Mouse (Mus musculus): Measurements from ENCODE around the gene Gorasp1. TPM values are rescaled to one million over a fixed set of nuclear protein-coding genes. Genes with fewer than 3 reads are reported as not detected.

The Gorasp1 gene
- polyA plus RNA-seq, 1 experiment from 2014 or later = 33.1 TPM

GRCm38 (mm10) chr9:119969811-119970210, 32.4 kb upstream of the Gorasp1 start:
- Histone ChIP-seq H3K27me3 (replicated peaks) (no peaks in the 10 kb centered on the region), H3K9me3 (no peaks in the 10 kb centered on the region), H3K36me3 (replicated peaks) (no peaks in the 10 kb centered on the region), H3K27ac (no peak overlapping the region), H3K4me2 (no peak overlapping the region), H3K4me1 (peaks cover 17% of the 10 kb centered on the region), H3K9ac (no peak overlapping the region), H3K4me3 (no peak overlapping the region)
- ATAC-seq (replicated peaks) = no peak
- 88% methylated on average over 7 of the region's 7 CpGs for WGBS

GRCm38 (mm10) chr9:119966221-119966910, 29.0 kb upstream of the Gorasp1 start:
- WGBS = 85% methylated on average over 26 of the region's 26 CpGs
- Histone ChIP-seq H3K4me3 (no peak overlapping the region), H3K9me3 (no peaks in the 10 kb centered on the region), H3K27ac (no peak overlapping the region), H3K4me2 (no peak overlapping the region), H3K4me1 (peaks cover 18% of the 10 kb centered on the region), H3K36me3 (replicated peaks) (no peaks in the 10 kb centered on the region), H3K27me3 (replicated peaks) (no peaks in the 10 kb centered on the region), H3K9ac (no peak overlapping the region)
- ATAC-seq (replicated peaks) = no peak

- H3K27me3 ChIP-seq (replicated peaks) = no peaks in the 10 kb centered on the region
- no peaks in the 10 kb centered on the region for H3K36me3 ChIP-seq (replicated peaks)
- 84% methylated on average over 3 of the region's 3 CpGs for WGBS
- no peaks in the 10 kb centered on the region for H3K9me3 ChIP-seq
- H3K4me3 ChIP-seq = no peak overlapping the region
- H3K27ac ChIP-seq = no peak overlapping the region
- H3K9ac ChIP-seq = no peak overlapping the region
- H3K4me2 ChIP-seq = no peak overlapping the region
- no peak for ATAC-seq (replicated peaks)
- H3K4me1 ChIP-seq = peaks cover 6% of the 10 kb centered on the region; the same call in 1 of the 2 replicates
These were observed 27.8 kb upstream of the Gorasp1 start for GRCm38 (mm10) chr9:119965186-119965585.

DNA sequence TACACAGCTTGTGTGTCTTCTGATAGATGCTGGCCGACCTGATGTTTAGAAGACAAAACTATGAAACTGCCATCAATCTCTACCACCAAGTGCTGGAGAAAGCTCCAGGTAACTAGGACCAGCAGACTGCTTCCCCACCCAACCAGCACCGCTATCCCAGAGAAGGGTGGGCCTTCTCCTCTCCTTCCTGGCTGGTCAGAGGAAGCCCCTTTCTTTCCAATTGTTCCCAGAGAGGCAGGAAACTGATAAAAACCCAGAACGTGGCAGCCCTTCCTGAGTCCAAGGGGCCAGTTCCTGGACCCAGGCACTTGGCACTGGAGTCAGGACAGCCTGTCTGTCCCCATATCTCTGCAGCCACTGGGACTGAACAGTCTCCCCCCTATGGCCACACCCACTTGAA, 26.8 kb upstream of the Gorasp1 start:
- Histone ChIP-seq H3K4me2 (no peak overlapping the region), H3K9me3 (no peaks in the 10 kb centered on the region), H3K27ac (no peak overlapping the region), H3K4me1 (peaks cover 3% of the 10 kb centered on the region; the same call in 1 of the 2 replicates), H3K9ac (no peak overlapping the region), H3K36me3 (replicated peaks) (no peaks in the 10 kb centered on the region), H3K27me3 (replicated peaks) (no peaks in the 10 kb centered on the region), H3K4me3 (no peak overlapping the region)
- ATAC-seq (replicated peaks) = no peak
- WGBS = 84% methylated on average over 3 of the region's 3 CpGs

DNA sequence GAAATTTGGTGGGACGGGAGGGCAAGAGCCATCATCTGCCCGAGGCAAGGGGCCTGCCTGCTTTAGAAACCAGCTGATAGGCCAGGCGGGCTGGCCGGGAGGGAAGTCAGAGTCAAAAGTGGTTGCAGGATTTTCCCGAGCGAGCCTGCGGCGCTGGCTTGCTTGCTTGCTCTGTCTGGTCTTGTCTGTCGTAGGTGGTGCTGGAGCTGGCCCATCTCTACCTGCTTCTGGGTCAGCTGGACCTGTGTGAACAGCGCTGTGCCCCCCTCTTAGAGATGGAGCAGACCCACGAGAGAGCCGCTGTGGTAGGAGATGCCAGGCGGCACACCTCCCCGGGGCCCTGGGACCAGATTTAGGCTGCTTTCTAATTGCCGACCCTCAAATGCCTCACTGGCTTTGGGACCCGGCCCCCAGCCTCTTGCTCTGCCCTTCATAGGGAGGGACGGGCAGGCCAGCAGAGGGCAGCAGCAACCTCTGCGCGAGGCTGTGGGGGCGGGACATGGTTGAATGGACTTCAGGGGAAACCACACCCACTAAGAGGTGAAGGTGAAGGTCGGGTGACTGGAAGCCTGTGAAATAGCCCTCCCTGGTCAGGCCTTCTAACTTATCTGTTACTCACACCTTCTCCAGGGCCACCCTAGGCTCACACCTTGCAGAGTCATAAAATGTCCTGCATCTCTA, 25.8 kb upstream of the Gorasp1 start:
- Histone ChIP-seq H3K36me3 (replicated peaks) (no peaks in the 10 kb centered on the region), H3K9me3 (no peaks in the 10 kb centered on the region), H3K27ac (no peak overlapping the region), H3K27me3 (replicated peaks) (no peaks in the 10 kb centered on the region), H3K4me3 (no peak overlapping the region), H3K9ac (no peak overlapping the region), H3K4me2 (no peak overlapping the region), H3K4me1 (peaks cover 3% of the 10 kb centered on the region; the same call in 1 of the 2 replicates)
- 9% methylated on average over 21 of the region's 21 CpGs for WGBS
- ATAC-seq (replicated peaks) = no peak

- H3K27me3 ChIP-seq (replicated peaks) = no peaks in the 10 kb centered on the region
- H3K9ac ChIP-seq = no peak overlapping the region
- no peak overlapping the region for H3K27ac ChIP-seq
- H3K9me3 ChIP-seq = no peaks in the 10 kb centered on the region
- no peak overlapping the region for H3K4me3 ChIP-seq
- no peak overlapping the region for H3K4me2 ChIP-seq
- peaks cover 3% of the 10 kb centered on the region; the same call in 1 of the 2 replicates for H3K4me1 ChIP-seq
- H3K36me3 ChIP-seq (replicated peaks) = no peaks in the 10 kb centered on the region
- ATAC-seq (replicated peaks) = no peak
- WGBS = 82% methylated on average over 4 of the region's 4 CpGs
These were observed 24.9 kb upstream of the Gorasp1 start for GRCm38 (mm10) chr9:119962216-119962615.

GRCm38 (mm10) chr9:119958835-119959234, 21.5 kb upstream of the Gorasp1 start:
- no peaks in the 10 kb centered on the region for H3K9me3 ChIP-seq
- no peaks in the 10 kb centered on the region for H3K36me3 ChIP-seq (replicated peaks)
- H3K27me3 ChIP-seq (replicated peaks) = no peaks in the 10 kb centered on the region
- H3K4me2 ChIP-seq = no peak overlapping the region
- WGBS = 87% methylated on average over 9 of the region's 9 CpGs
- no peak overlapping the region for H3K4me3 ChIP-seq
- ATAC-seq (replicated peaks) = no peak
- H3K9ac ChIP-seq = no peak overlapping the region
- peaks cover 3% of the 10 kb centered on the region; the same call in 1 of the 2 replicates for H3K4me1 ChIP-seq
- no peak overlapping the region for H3K27ac ChIP-seq

DNA sequence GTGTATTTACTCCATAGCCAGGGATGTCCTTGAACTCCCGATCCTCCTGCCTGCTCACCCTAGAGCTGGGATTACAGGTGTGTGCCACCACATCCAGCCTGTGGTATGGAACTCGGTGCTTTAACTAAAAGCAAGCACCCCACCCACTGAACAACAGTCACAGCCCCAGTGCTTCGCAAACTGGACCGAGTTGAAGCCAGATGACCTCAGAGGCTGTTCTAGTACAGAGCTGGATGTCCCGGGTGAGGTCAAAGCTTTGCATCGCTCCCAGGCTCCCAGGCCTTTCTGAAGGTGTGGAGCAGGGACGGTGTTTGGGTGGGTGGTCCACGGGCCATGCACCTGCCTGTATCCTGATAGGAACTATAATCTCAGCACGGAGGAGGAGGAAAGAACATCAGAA, 14.0 kb upstream of the Gorasp1 start:
- Histone ChIP-seq H3K9me3 (no peaks in the 10 kb centered on the region), H3K4me1 (no peaks in the 10 kb centered on the region), H3K27me3 (replicated peaks) (no peaks in the 10 kb centered on the region), H3K4me2 (no peak overlapping the region), H3K27ac (no peak overlapping the region), H3K4me3 (no peak overlapping the region), H3K9ac (no peak overlapping the region), H3K36me3 (replicated peaks) (no peaks in the 10 kb centered on the region)
- ATAC-seq (replicated peaks) = no peak
- 90% methylated on average over 9 of the region's 9 CpGs for WGBS

DNA sequence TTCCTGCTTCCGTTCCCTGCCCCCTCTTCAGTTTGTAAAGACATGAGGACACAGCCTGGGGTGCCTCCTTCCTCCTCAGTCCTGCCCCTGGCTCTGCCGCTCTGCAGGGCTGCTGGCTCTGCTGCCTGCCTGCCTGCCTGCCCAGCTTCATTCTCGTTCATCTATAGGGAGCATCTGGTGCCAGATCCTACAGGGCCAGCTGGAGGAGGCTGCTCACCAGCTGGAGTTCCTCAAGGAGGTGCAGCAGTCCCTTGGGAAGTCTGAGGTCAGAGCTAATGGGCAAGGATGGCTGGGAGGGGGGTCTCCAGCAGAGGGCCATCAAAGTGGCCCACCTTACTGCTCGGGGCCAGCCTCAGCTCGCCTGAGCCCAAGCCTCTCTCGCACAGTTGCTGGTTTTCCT, 13.1 kb upstream of the Gorasp1 start:
- Histone ChIP-seq H3K9ac (no peak overlapping the region), H3K27ac (no peak overlapping the region), H3K36me3 (replicated peaks) (no peaks in the 10 kb centered on the region), H3K9me3 (no peaks in the 10 kb centered on the region), H3K4me1 (no peaks in the 10 kb centered on the region), H3K4me3 (no peak overlapping the region), H3K27me3 (replicated peaks) (no peaks in the 10 kb centered on the region), H3K4me2 (no peak overlapping the region)
- no peak for ATAC-seq (replicated peaks)
- 51% methylated on average over 6 of the region's 6 CpGs for WGBS

DNA sequence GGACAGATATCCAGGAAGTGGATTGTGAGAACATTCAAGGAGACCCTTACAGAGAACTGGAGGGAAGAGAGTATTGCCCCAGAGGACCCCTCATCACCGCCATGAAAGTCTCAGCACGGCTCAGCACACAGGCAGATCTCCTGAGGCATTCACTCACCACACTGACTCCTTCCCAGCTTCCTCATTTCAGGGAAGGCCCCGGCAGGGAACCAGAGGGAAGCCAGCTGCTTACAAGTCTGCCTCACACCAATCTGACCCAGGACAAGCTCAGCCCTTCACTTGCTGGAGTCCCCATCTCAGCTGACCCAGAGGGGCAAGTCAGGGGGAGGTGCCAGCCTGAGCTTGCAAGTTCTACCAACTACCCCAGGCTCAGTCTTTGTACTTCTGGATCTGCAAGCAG, 11.4 kb upstream of the Gorasp1 start:
- Histone ChIP-seq H3K4me1 (no peaks in the 10 kb centered on the region), H3K27ac (no peak overlapping the region), H3K36me3 (replicated peaks) (no peaks in the 10 kb centered on the region), H3K27me3 (replicated peaks) (no peaks in the 10 kb centered on the region), H3K9me3 (no peaks in the 10 kb centered on the region), H3K9ac (no peak overlapping the region), H3K4me3 (no peak overlapping the region), H3K4me2 (no peak overlapping the region)
- WGBS = 57% methylated on average over 3 of the region's 3 CpGs
- no peak for ATAC-seq (replicated peaks)

GRCm38 (mm10) chr9:119945173-119945900, 8.0 kb upstream of the Gorasp1 start:
- H3K4me1 ChIP-seq = no peaks in the 10 kb centered on the region
- WGBS = 73% methylated on average over 12 of the region's 12 CpGs
- H3K36me3 ChIP-seq (replicated peaks) = no peaks in the 10 kb centered on the region
- H3K9ac ChIP-seq = no peak overlapping the region
- no peak for ATAC-seq (replicated peaks)
- no peaks in the 10 kb centered on the region for H3K27me3 ChIP-seq (replicated peaks)
- no peak overlapping the region for H3K4me2 ChIP-seq
- no peaks in the 10 kb centered on the region for H3K9me3 ChIP-seq
- no peak overlapping the region for H3K4me3 ChIP-seq
- no peak overlapping the region for H3K27ac ChIP-seq

GRCm38 (mm10) chr9:119943326-119943725, 6.0 kb upstream of the Gorasp1 start:
- Histone ChIP-seq H3K27ac (no peak overlapping the region), H3K9me3 (no peaks in the 10 kb centered on the region), H3K4me3 (no peak overlapping the region), H3K4me1 (no peaks in the 10 kb centered on the region), H3K27me3 (replicated peaks) (no peaks in the 10 kb centered on the region), H3K9ac (no peak overlapping the region), H3K4me2 (no peak overlapping the region), H3K36me3 (replicated peaks) (no peaks in the 10 kb centered on the region)
- no peak for ATAC-seq (replicated peaks)
- WGBS = 63% methylated on average over 1 of the region's 1 CpGs
